Mouse (Mus musculus) stomach, embryonic 14.5 days (tissue): ENCODE results near the gene Nsun7. TPM values are rescaled to one million over a fixed set of nuclear protein-coding genes. Genes with fewer than 3 reads are reported as not detected.
A peak's percentile ranks its signal among the peaks of the same experiment; 100 is the strongest.
"Not testable (repeated sequence)": the region's sequence is repeated elsewhere in the genome, so short reads cannot be mapped to it uniquely, and the experiment has no call there.

Source experiments
- ATAC-seq: fragments of 200-750 bp; cut with Nextera tagmentation; 2 replicates; pipeline ENCODE4 v1.8.0; 2017; ENCODE audit warnings: low read depth, moderate TSS enrichment; ENCODE audit not compliant: insufficient number of reproducible peaks, insufficient read depth, low FRiP score
- H3K27ac ChIP-seq: fragments of 300-500 bp; sonication (generic); 2 replicates; pipeline ENCODE4 v1.5.1; 2014; ENCODE audit warnings: mild to moderate bottlenecking, low read length, moderate library complexity, mixed read lengths
- H3K27me3 ChIP-seq: fragments of 300-500 bp; sonication (generic); 2 replicates; pipeline ENCODE4 v1.6.1; 2014; ENCODE audit warnings: low read length, control low read depth, mixed read lengths; ENCODE audit not compliant: control insufficient read depth, insufficient read depth
- H3K36me3 ChIP-seq: fragments of 300-500 bp; sonication (generic); 2 replicates; pipeline ENCODE4 v1.6.1; 2014; ENCODE audit warnings: mild to moderate bottlenecking, control low read depth, low read length, moderate library complexity, mixed read lengths; ENCODE audit not compliant: control insufficient read depth, insufficient read depth
- H3K4me1 ChIP-seq: fragments of 300-500 bp; sonication (generic); 2 replicates; pipeline ENCODE4 v1.6.1; 2014; ENCODE audit warnings: low read length, control low read depth, mixed read lengths; ENCODE audit not compliant: control insufficient read depth, insufficient read depth
- H3K4me2 ChIP-seq: fragments of 300-500 bp; sonication (generic); replicated peaks from 2 replicates; pipeline ENCODE4 v1.6.1; 2014; ENCODE audit warnings: low read depth, low read length, control low read depth
- H3K4me3 ChIP-seq: fragments of 300-500 bp; sonication (generic); 2 replicates; pipeline ENCODE4 v1.5.1; 2014; ENCODE audit warnings: low read depth, low read length, control low read depth
- H3K9ac ChIP-seq: fragments of 300-500 bp; sonication (generic); replicated peaks from 2 replicates; pipeline ENCODE4 v1.6.1; 2014; ENCODE audit warnings: low read depth, mild to moderate bottlenecking, control low read depth, low read length, moderate library complexity, mixed read lengths
- H3K9me3 ChIP-seq: fragments of 300-500 bp; sonication (generic); 2 replicates; pipeline ENCODE4 v1.6.1; 2016; ENCODE audit warnings: low read depth, low read length, control low read depth; ENCODE audit not compliant: control insufficient read depth
- WGBS: fragments of 180-500 bp; shearing (Covaris S2); extraction: QIAGEN DNeasy Blood & Tissue Kit; methylation state at CpG from one replicate; pipeline ENCODE4 v1.1.7; 2014; 5-methylcytosine and 5-hydroxymethylcytosine counted together
- polyA plus RNA-seq: library from polyadenylated mRNA; unstranded; fragments of >200 nt; fragmentation: Nextera tagmentation; extraction: Ambion mirVana; gene quantifications from 2 replicates; pipeline ENCODE4 v1.2.1, GENCODE M21; 2014

Gene Nsun7
- polyA plus RNA-seq, 1 experiment from 2014 or later, result 0.26 TPM

GRCm38 (mm10) chr5:66232456-66232855 is 27.2 kb upstream of the Nsun7 start:
- no peak overlapping the region for H3K9ac ChIP-seq
- 38% methylated on average over 3 of the region's 3 CpGs for WGBS
- ATAC-seq, result peak; percentile 76; the same call in 1 of the 2 replicates

GRCm38 (mm10) chr5:66241894-66242293 is 17.8 kb upstream of the Nsun7 start:
- Histone ChIP-seq H3K4me2 (no peak overlapping the region), H3K4me3 (no peak overlapping the region), H3K36me3 (no peaks in the 10 kb centered on the region), H3K27me3 (no peaks in the 10 kb centered on the region), H3K4me1 (no peaks in the 10 kb centered on the region), H3K9ac (no peak overlapping the region), H3K9me3 (no peaks in the 10 kb centered on the region), H3K27ac (no peak overlapping the region)
- no peak for ATAC-seq

More at GRCm38 (mm10) chr5:66232456-66232855, 27.2 kb upstream of the Nsun7 start:
- Histone ChIP-seq H3K9me3 (no peaks in the 10 kb centered on the region), H3K36me3 (no peaks in the 10 kb centered on the region), H3K4me3 (no peak overlapping the region), H3K27ac (no peak overlapping the region), H3K4me1 (no peaks in the 10 kb centered on the region), H3K27me3 (no peaks in the 10 kb centered on the region), H3K4me2 (no peak overlapping the region)

GRCm38 (mm10) chr5:66243467-66243866 is 16.2 kb upstream of the Nsun7 start:
- Histone ChIP-seq H3K4me3 (no peak overlapping the region), H3K4me2 (no peak overlapping the region), H3K36me3 (no peaks in the 10 kb centered on the region), H3K27me3 (no peaks in the 10 kb centered on the region), H3K9ac (no peak overlapping the region), H3K27ac (no peak overlapping the region), H3K9me3 (no peaks in the 10 kb centered on the region), H3K4me1 (no peaks in the 10 kb centered on the region)
- 83% methylated on average over 9 of the region's 9 CpGs for WGBS
- ATAC-seq, result no peak

GRCm38 (mm10) chr5:66244043-66244660 is 15.5 kb upstream of the Nsun7 start:
- 77% methylated on average over 6 of the region's 6 CpGs for whole genome bisulfite sequencing
- no peak for ATAC-seq
- H3K36me3 ChIP-seq, result no peaks in the 10 kb centered on the region

GRCm38 (mm10) chr5:66245958-66246497 is 13.7 kb upstream of the Nsun7 start:
- no peaks in the 10 kb centered on the region for H3K36me3 ChIP-seq
- ATAC-seq, result no peak
- H3K4me2 ChIP-seq, result no peak overlapping the region
- no peak overlapping the region for H3K9ac ChIP-seq
- no peaks in the 10 kb centered on the region for H3K27me3 ChIP-seq
- no peaks in the 10 kb centered on the region for H3K4me1 ChIP-seq
- no peak overlapping the region for H3K4me3 ChIP-seq
- H3K27ac ChIP-seq, result no peak overlapping the region
- H3K9me3 ChIP-seq, result no peaks in the 10 kb centered on the region
- WGBS, result 41% methylated on average over 9 of the region's 10 CpGs

More at GRCm38 (mm10) chr5:66244043-66244660, 15.5 kb upstream of the Nsun7 start:
- no peak overlapping the region for H3K4me3 ChIP-seq
- H3K9me3 ChIP-seq, result no peaks in the 10 kb centered on the region
- no peaks in the 10 kb centered on the region for H3K27me3 ChIP-seq
- H3K27ac ChIP-seq, result no peak overlapping the region
- no peak overlapping the region for H3K9ac ChIP-seq
- H3K4me1 ChIP-seq, result no peaks in the 10 kb centered on the region
- H3K4me2 ChIP-seq, result no peak overlapping the region

GRCm38 (mm10) chr5:66253219-66253618 is 6.5 kb upstream of the Nsun7 start:
- no peak overlapping the region for H3K9ac ChIP-seq
- 64% methylated on average over 5 of the region's 5 CpGs for WGBS
- H3K27ac ChIP-seq, result no peak overlapping the region
- no peak for ATAC-seq
- no peak overlapping the region for H3K4me2 ChIP-seq
- H3K36me3 ChIP-seq, result no peaks in the 10 kb centered on the region
- no peaks in the 10 kb centered on the region for H3K9me3 ChIP-seq
- no peak overlapping the region for H3K4me3 ChIP-seq
- H3K27me3 ChIP-seq, result no peaks in the 10 kb centered on the region
- no peaks in the 10 kb centered on the region for H3K4me1 ChIP-seq

GRCm38 (mm10) chr5:66255044-66255443 is 4.7 kb upstream of the Nsun7 start:
- Histone ChIP-seq H3K4me1 (no peaks in the 10 kb centered on the region), H3K4me2 (no peak overlapping the region), H3K36me3 (no peaks in the 10 kb centered on the region), H3K4me3 (no peak overlapping the region), H3K27me3 (no peaks in the 10 kb centered on the region), H3K9ac (no peak overlapping the region), H3K27ac (no peak overlapping the region), H3K9me3 (no peaks in the 10 kb centered on the region)
- 88% methylated on average over 10 of the region's 10 CpGs for WGBS
- no peak for ATAC-seq

- no peak for ATAC-seq
- Histone ChIP-seq H3K27me3 (no peaks in the 10 kb centered on the region), H3K9ac (no peak overlapping the region), H3K36me3 (no peaks in the 10 kb centered on the region), H3K4me3 (no peak overlapping the region), H3K27ac (no peak overlapping the region), H3K4me1 (no peaks in the 10 kb centered on the region), H3K9me3 (no peaks in the 10 kb centered on the region), H3K4me2 (no peak overlapping the region)
- 78% methylated on average over 2 of the region's 2 CpGs for WGBS
Observed at GRCm38 (mm10) chr5:66259000-66259399, 697 bp upstream of the Nsun7 start.

GRCm38 (mm10) chr5:66259431-66259755 is 304 bp upstream of the Nsun7 start:
- not testable (repeated sequence) for H3K27ac ChIP-seq, ATAC-seq, H3K27me3 ChIP-seq, H3K36me3 ChIP-seq, H3K9me3 ChIP-seq, H3K4me1 ChIP-seq, H3K9ac ChIP-seq
- peak overlapping the region; percentile 88 for H3K4me2 ChIP-seq
- 7% methylated on average over 5 of the region's 5 CpGs for WGBS
- H3K4me3 ChIP-seq, result peak overlapping the region; percentile 46
